Mouse (Mus musculus) E14TG2a.4 (cell line): ENCODE measurements at regions not wholly inside any gene's neighbourhood (a gene's known extent, or its start where the extent isn't known, plus 50 kb on each side); places are given as distances from the start of the nearest gene placed in this dataset.

ENCODE experiments used
- CTCF ChIP-seq: conservative IDR thresholded peaks from 2 replicates; pipeline ENCODE4 v1.5.1; 2014; ENCODE audit warnings: low read length
- NANOG ChIP-seq: IDR thresholded peaks from 2 replicates; pipeline ENCODE4 v1.6.1; 2014; ENCODE audit warnings: borderline replicate concordance, low read length, mixed read lengths
- POU5F1 ChIP-seq: IDR thresholded peaks from 2 replicates; pipeline ENCODE4 v1.6.1; 2014; ENCODE audit warnings: low read length, borderline replicate concordance

GRCm38 (mm10) chr10:98508515-98509143, 405.6 kb upstream of the Atp2b1 start:
- TF ChIP-seq CTCF: no peak
- TF ChIP-seq POU5F1: no peak
- no peak for TF ChIP-seq NANOG
